Mouse (Mus musculus): ENCODE results near the gene Mrtfa. TPM values are rescaled to one million over a fixed set of nuclear protein-coding genes. Genes with fewer than 3 reads are reported as not detected.

Gene Mrtfa
- polyA plus RNA-seq, 1 experiment: 80.0 TPM

- no peak for DNase-seq (ENCODE audit: low read depth in 1 of 2, low spot score in 2 of 2)
- no peak overlapping the region for H3K4me3 ChIP-seq (ENCODE audit: extremely low read depth, insufficient read depth, insufficient read length)
- H3K4me1 ChIP-seq (ENCODE audit: control insufficient read depth, insufficient read depth, insufficient read length): peaks cover 12% of the 10 kb centered on the region; the same call in 1 of the 2 replicates
- H3K36me3 ChIP-seq (ENCODE audit: control insufficient read depth, insufficient read depth, low read length): no peaks in the 10 kb centered on the region
- H3K27me3 ChIP-seq (ENCODE audit: control insufficient read depth, insufficient read depth, low read length): no peaks in the 10 kb centered on the region
- no peak overlapping the region for H3K27ac ChIP-seq (ENCODE audit: insufficient read depth, low read length)
- WGBS: 87% methylated on average over 13 of the region's 13 CpGs
- TF ChIP-seq POLR2A (IDR thresholded peaks at IDR 0.05; ENCODE audit: low read depth, low read length) (no peak), CTCF (IDR thresholded peaks at IDR 0.05; ENCODE audit: extremely low read depth, insufficient read depth, insufficient read length, insufficient replicate concordance) (no peak)
Observed at GRCm38 (mm10) chr15:81102274-81102879, 88.2 kb downstream of the Mrtfa start.

GRCm38 (mm10) chr15:81101316-81101715 lies 89.2 kb downstream of the Mrtfa start:
- H3K36me3 ChIP-seq (ENCODE audit: control insufficient read depth, insufficient read depth, low read length): no peaks in the 10 kb centered on the region
- peak in 1 of 2 experiments; percentile 21 for DNase-seq (ENCODE audit: low read depth in 1 of 2, low spot score in 2 of 2)
- no peaks in the 10 kb centered on the region for H3K27me3 ChIP-seq (ENCODE audit: control insufficient read depth, insufficient read depth, low read length)
- peak overlapping the region; percentile 72 for H3K27ac ChIP-seq (ENCODE audit: insufficient read depth, low read length)
- WGBS: 36% methylated on average over 5 of the region's 5 CpGs
- H3K4me3 ChIP-seq (ENCODE audit: extremely low read depth, insufficient read depth, insufficient read length): no peak overlapping the region
- peaks cover 12% of the 10 kb centered on the region; the same call in 1 of the 2 replicates for H3K4me1 ChIP-seq (ENCODE audit: control insufficient read depth, insufficient read depth, insufficient read length)
- TF ChIP-seq POLR2A (IDR thresholded peaks at IDR 0.05; ENCODE audit: low read depth, low read length) (no peak), CTCF (IDR thresholded peaks at IDR 0.05; ENCODE audit: extremely low read depth, insufficient read depth, insufficient read length, insufficient replicate concordance) (no peak)

- Histone ChIP-seq H3K4me3 (ENCODE audit: extremely low read depth, insufficient read depth, insufficient read length) (no peak overlapping the region), H3K27me3 (ENCODE audit: control insufficient read depth, insufficient read depth, low read length) (no peaks in the 10 kb centered on the region), H3K4me1 (ENCODE audit: control insufficient read depth, insufficient read depth, insufficient read length) (peaks cover 11% of the 10 kb centered on the region; the same call in 1 of the 2 replicates), H3K27ac (ENCODE audit: insufficient read depth, low read length) (peak overlapping the region; percentile 8; the same call in 1 of the 2 replicates), H3K36me3 (ENCODE audit: control insufficient read depth, insufficient read depth, low read length) (no peaks in the 10 kb centered on the region)
- no peak for DNase-seq (ENCODE audit: low read depth in 1 of 2, low spot score in 2 of 2)
- TF ChIP-seq CTCF (IDR thresholded peaks at IDR 0.05; ENCODE audit: extremely low read depth, insufficient read depth, insufficient read length, insufficient replicate concordance) (no peak), POLR2A (IDR thresholded peaks at IDR 0.05; ENCODE audit: low read depth, low read length) (no peak)
- WGBS: 91% methylated on average over 11 of the region's 11 CpGs
Observed at GRCm38 (mm10) chr15:81099269-81099668, 91.3 kb downstream of the Mrtfa start.

GRCm38 (mm10) chr15:81098689-81099088 lies 91.9 kb downstream of the Mrtfa start:
- 78% methylated on average over 3 of the region's 3 CpGs for WGBS
- TF ChIP-seq POLR2A (IDR thresholded peaks at IDR 0.05; ENCODE audit: low read depth, low read length): no peak
- no peak for TF ChIP-seq CTCF (IDR thresholded peaks at IDR 0.05; ENCODE audit: extremely low read depth, insufficient read depth, insufficient read length, insufficient replicate concordance)

GRCm38 (mm10) chr15:81097896-81098295 lies 92.7 kb downstream of the Mrtfa start:
- Histone ChIP-seq H3K27ac (ENCODE audit: insufficient read depth, low read length) (peak overlapping the region; percentile 58; the same call in 1 of the 2 replicates), H3K27me3 (ENCODE audit: control insufficient read depth, insufficient read depth, low read length) (no peaks in the 10 kb centered on the region), H3K36me3 (ENCODE audit: control insufficient read depth, insufficient read depth, low read length) (no peaks in the 10 kb centered on the region), H3K4me3 (ENCODE audit: extremely low read depth, insufficient read depth, insufficient read length) (no peak overlapping the region), H3K4me1 (ENCODE audit: control insufficient read depth, insufficient read depth, insufficient read length) (peaks cover 9% of the 10 kb centered on the region; the same call in 1 of the 2 replicates)
- WGBS: 63% methylated on average over 6 of the region's 6 CpGs
- TF ChIP-seq POLR2A (IDR thresholded peaks at IDR 0.05; ENCODE audit: low read depth, low read length): no peak
- no peak for TF ChIP-seq CTCF (IDR thresholded peaks at IDR 0.05; ENCODE audit: extremely low read depth, insufficient read depth, insufficient read length, insufficient replicate concordance)
- DNase-seq (ENCODE audit: low read depth in 1 of 2, low spot score in 2 of 2): peak in 1 of 2 experiments; percentile 22

More at GRCm38 (mm10) chr15:81098689-81099088, 91.9 kb downstream of the Mrtfa start:
- no peaks in the 10 kb centered on the region for H3K36me3 ChIP-seq (ENCODE audit: control insufficient read depth, insufficient read depth, low read length)
- no peak for DNase-seq (ENCODE audit: low read depth in 1 of 2, low spot score in 2 of 2)
- H3K4me1 ChIP-seq (ENCODE audit: control insufficient read depth, insufficient read depth, insufficient read length): peaks cover 9% of the 10 kb centered on the region; the same call in 1 of the 2 replicates
- no peak overlapping the region for H3K27ac ChIP-seq (ENCODE audit: insufficient read depth, low read length)
- H3K27me3 ChIP-seq (ENCODE audit: control insufficient read depth, insufficient read depth, low read length): no peaks in the 10 kb centered on the region
- H3K4me3 ChIP-seq (ENCODE audit: extremely low read depth, insufficient read depth, insufficient read length): no peak overlapping the region

- H3K27ac ChIP-seq (ENCODE audit: insufficient read depth, low read length): peak overlapping the region; percentile 64
- TF ChIP-seq POLR2A (IDR thresholded peaks at IDR 0.05; ENCODE audit: low read depth, low read length) (no peak), CTCF (IDR thresholded peaks at IDR 0.05; ENCODE audit: extremely low read depth, insufficient read depth, insufficient read length, insufficient replicate concordance) (no peak)
- no peak overlapping the region for H3K4me3 ChIP-seq (ENCODE audit: extremely low read depth, insufficient read depth, insufficient read length)
- H3K27me3 ChIP-seq (ENCODE audit: control insufficient read depth, insufficient read depth, low read length): no peaks in the 10 kb centered on the region
- peak in 1 of 2 experiments; percentile 18 for DNase-seq (ENCODE audit: low read depth in 1 of 2, low spot score in 2 of 2)
- H3K36me3 ChIP-seq (ENCODE audit: control insufficient read depth, insufficient read depth, low read length): no peaks in the 10 kb centered on the region
- 54% methylated on average over 4 of the region's 4 CpGs for WGBS
- peaks cover 9% of the 10 kb centered on the region; the same call in 1 of the 2 replicates for H3K4me1 ChIP-seq (ENCODE audit: control insufficient read depth, insufficient read depth, insufficient read length)
Observed at GRCm38 (mm10) chr15:81097456-81097855, 93.1 kb downstream of the Mrtfa start.
